Mouse (Mus musculus) right cerebral cortex, adult 18-20 months (tissue): Measurements from ENCODE around the gene Alkbh7.

Source experiments
- DNase-seq: peaks from one replicate; pipeline ENCODE4 v3.0.0; 2022; ENCODE audit warnings: mixed read lengths

Alkbh7 gene

GRCm38 (mm10) chr17:56988441-56988840, 8.7 kb upstream of the Alkbh7 start:
- DNase-seq: no peak

- DNase-seq: no peak
Observed at GRCm38 (mm10) chr17:56988921-56989430, 8.2 kb upstream of the Alkbh7 start.

GRCm38 (mm10) chr17:56989467-56990114, 7.5 kb upstream of the Alkbh7 start:
- DNase-seq: peak; percentile 88

DNA sequence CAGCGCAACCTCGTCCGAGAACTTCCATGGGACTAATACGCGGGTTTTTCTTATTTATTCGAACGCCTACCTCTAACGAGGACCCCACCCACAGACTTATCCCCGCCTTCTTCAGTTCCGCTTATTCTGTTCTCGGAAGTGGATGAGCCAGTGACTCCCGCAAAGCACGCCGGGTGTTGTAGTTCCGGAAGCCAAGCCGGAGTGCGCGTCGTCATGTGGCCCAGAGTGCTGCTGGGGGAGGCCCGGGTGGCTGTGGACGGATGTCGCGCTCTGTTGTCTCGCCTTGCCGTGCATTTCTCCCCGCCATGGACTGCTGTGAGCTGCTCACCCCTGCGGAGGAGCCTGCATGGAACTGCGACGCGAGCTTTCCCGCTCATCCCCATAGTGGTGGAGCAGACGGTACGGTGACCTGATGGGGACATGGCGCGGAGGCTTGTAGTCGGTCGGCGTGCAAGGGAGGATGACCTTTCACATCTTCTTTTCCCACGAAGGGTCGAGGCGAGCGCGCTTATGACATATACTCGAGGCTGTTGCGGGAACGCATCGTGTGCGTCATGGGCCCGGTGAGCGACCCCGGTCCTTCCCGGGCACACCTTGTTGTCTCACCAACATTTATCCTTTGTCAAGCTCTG, 6.9 kb upstream of the Alkbh7 start, which contains the start of gene Clpp:
Gene Clpp, plus strand, starts transcription at position 191 of the 632 bp plus-strand sequence.
- peak; percentile 98 for DNase-seq

GRCm38 (mm10) chr17:56990966-56991365, 6.2 kb upstream of the Alkbh7 start:
- no peak for DNase-seq

GRCm38 (mm10) chr17:56995046-56995445, 2.1 kb upstream of the Alkbh7 start:
- no peak for DNase-seq

GRCm38 (mm10) chr17:56996506-56996905, 633 bp upstream of the Alkbh7 start:
- DNase-seq: no peak

- no peak for DNase-seq
Observed at GRCm38 (mm10) chr17:56999414-56999813, 2.3 kb downstream of the Alkbh7 start.

DNA sequence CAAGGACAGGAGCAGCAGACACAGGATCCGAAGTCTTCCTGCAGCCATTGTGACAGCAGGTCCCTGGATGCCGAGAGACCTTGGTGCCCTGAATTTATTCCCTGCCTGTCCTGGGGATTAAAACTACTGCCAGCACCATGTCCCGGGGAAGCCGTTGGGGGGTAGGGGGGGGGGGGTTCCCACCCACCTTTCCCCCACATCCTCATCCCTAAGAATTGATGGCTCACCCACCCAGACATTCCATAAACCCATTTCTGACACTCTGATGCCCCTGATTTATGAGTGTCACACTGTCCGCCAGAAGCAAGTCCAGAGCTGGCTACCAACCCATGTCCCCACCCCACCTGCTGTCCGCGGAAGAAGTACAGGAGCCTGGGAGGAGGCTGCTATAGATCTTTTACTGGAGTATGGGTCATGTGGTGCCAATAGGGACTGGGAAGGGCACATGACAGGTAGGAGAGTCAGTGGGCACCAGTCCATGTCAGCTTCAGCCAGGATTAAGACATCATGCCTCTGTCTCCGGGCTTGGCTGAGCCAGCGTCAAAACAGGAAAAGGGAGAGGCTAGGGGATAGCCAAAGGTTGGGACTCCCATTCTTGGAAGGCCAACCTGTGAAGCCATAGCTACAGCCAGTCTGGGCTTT, 3.0 kb downstream of the Alkbh7 start, which contains the start of gene Pspn:
Gene Pspn, minus strand, starts transcription at position 51 of the 642 bp plus-strand sequence.
- no peak for DNase-seq

- no peak for DNase-seq
Observed at GRCm38 (mm10) chr17:57001228-57001627, 4.1 kb downstream of the Alkbh7 start.

DNA sequence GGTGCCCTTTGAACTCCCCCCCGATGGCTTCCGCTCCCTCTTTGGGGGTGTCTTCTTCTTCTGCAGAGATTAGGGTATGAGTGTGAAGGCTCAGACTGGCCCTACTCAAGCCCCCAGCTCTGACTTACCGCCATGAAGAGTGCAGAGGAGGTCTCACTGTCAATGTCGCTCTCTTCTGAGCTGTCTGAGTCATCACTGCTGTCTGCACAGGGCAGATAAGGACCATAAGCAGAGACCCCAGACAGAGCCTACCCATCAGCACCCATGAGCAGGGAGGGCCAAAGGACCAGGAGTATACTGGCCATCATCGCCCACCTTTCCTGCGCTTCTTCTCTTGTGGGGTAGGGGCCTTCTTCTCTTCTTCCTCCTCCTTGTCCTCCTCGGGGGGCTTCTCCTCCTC, 6.9 kb downstream of the Alkbh7 start:
- no peak for DNase-seq

- no peak for DNase-seq
Observed at GRCm38 (mm10) chr17:57007137-57007905, 10.2 kb downstream of the Alkbh7 start.

DNA sequence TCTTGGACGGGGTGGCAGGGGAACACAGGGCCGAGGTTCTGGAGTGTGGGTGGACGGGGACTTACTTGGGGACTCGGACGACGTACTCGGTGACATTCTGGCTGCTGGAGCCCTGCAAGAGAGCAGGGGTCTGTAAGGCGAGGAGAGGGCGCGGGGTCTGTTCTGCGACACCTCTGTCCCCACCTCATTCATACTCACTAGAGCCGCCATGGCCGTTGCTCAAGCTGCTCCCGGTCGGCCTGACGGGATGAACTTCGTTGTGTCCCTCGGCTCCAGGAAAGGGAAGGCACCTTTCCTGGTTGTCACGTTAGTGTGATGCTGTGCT, 13.7 kb downstream of the Alkbh7 start:
- DNase-seq: no peak

GRCm38 (mm10) chr17:57011236-57012141, 14.3 kb downstream of the Alkbh7 start, which contains the start of the genes Gtf2f1 and Gm17949:
Gene Gtf2f1 (minus strand): TSS chr17:57011288.
Gene Gm17949 (plus strand): TSS chr17:57011469.
- DNase-seq: peak; percentile 96

GRCm38 (mm10) chr17:57012245-57012795, 15.2 kb downstream of the Alkbh7 start:
- DNase-seq: no peak

GRCm38 (mm10) chr17:57019693-57020092, 22.6 kb downstream of the Alkbh7 start:
- DNase-seq: no peak

GRCm38 (mm10) chr17:57020960-57021359, 23.8 kb downstream of the Alkbh7 start:
- no peak for DNase-seq

DNA sequence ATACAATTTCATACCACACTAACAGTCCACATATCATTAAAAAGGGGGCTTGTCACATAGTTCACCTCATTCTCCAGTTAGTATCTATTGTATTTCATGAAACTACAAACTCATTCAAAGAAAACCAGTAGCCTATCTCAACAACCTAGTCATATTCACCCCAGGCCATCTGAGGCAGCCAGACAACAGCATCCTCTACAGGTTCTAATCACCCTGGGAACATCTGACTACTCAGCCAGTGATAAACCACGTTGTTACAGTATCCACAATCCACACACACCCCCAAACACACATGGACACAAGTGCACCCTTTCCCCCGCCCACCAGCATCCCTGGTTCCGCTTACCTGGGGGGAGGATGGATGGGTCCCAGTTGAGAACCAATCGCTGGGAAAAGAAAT, 30.3 kb downstream of the Alkbh7 start:
- DNase-seq: no peak

- DNase-seq: no peak
Observed at GRCm38 (mm10) chr17:57029691-57030090, 32.6 kb downstream of the Alkbh7 start.

DNA sequence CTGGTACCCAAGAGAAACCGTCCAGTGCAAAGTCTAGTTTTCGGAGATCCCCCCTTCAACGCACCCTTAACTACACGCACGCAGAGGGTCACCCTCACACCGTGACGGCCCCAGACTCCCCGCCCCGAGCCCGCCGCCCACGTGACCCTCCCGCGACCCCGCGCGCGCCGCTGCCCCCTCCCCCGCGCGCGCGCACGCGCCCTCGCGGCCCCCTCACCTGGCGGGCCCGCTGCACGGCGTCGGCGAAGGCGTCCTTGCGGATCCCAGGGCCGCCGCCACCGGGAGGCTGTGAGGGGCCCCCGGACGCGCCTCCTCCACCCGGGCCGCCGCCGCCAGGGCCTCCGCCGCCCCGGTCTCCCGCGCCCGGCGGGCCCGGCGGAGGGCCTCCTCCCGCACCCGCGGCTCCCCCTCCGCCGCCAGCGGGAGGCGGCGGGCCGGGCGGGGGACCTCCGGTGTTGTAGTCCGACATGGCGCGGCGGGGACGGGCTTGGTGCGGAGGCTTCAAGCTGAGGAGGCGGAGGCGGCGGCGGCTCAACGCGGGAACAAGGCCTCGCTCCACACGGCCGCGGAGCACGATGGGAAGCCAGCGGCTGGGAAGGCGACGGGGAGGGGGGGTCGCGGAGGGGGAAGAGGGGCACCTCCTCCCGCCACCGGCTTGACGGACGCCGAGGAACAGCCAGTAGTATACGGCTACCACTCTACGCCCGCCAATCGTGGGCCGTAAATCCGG, 34.0 kb downstream of the Alkbh7 start, which contains the start of gene Khsrp:
Gene Khsrp, minus strand, starts transcription at position 592 of the 730 bp plus-strand sequence.
- peak; percentile 29 for DNase-seq
